Mouse (Mus musculus) embryo, embryonic 10.5 days (tissue): ENCODE results near the gene Synpo2.

Experiments used
- DNase-seq: peaks from one replicate; pipeline ENCODE4 v3.0.0-alpha.2; 2015; ENCODE audit warnings: low spot score

Gene Synpo2

GRCm38 (mm10) chr3:123164183-123164582, 71.8 kb downstream of the Synpo2 start:
- DNase-seq, result no peak

GRCm38 (mm10) chr3:123163192-123163523, 72.8 kb downstream of the Synpo2 start:
- DNase-seq, result no peak

DNA sequence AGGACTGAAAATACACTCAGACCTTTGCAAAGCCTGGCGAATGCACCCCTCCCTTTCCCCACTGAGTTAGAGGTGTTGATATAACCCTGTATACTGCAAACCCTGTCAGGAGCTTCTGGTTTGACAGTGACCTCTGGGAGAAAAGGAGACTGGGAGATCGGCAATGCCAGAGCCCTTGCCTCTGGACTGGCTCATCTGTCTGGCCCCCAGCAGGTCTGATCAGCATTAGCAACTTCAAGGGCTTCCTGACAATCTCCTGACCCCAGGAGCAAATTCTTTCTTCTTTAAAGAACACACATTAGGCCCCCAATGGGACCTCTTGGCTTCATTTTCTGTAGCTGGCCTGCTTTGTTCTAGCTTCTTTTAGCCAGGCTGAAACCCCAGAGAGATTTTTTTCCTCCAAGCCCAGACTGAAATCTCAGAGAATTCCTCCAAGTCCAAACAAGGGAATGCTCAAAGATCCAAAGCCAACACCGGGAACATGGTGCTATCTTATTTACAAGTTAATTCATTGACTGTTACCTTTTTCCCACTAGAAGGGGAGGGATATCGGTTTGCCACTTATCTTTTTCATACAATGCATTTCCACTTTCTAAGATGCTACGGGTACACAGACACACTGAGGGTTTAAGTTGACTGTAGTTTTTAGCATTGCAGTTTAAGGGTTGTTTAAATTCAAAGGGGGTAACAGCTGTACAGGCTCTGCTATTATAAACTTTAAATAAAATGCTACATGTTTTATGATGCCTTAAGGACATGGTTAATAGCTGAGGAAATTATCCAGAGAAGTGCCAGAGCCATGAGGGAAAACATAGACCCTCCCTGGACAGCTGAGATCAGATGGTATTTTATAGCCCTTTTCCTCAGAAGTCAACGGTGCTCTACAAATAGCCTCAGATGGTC, 73.4 kb downstream of the Synpo2 start:
- DNase-seq, result peak; percentile 60

DNA sequence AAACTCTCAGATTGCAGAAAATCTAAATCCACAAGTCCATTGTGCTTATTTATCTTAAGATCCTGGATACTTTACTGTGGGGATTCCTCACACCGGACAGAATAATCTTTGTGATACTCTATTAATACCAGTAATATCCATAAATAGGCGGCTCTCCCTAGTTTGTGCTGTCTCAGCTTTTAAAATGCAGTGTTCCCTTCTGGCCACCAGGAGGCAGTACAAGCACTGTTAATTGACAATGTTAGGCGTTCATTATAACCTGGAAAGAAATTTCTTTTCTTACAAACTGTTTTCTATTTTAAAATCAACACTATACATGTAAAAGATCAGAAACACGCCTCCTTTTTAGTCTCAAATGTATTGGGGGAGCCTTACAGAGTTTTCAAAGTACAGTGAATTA, 75.2 kb downstream of the Synpo2 start:
- peak; percentile 79 for DNase-seq

DNA sequence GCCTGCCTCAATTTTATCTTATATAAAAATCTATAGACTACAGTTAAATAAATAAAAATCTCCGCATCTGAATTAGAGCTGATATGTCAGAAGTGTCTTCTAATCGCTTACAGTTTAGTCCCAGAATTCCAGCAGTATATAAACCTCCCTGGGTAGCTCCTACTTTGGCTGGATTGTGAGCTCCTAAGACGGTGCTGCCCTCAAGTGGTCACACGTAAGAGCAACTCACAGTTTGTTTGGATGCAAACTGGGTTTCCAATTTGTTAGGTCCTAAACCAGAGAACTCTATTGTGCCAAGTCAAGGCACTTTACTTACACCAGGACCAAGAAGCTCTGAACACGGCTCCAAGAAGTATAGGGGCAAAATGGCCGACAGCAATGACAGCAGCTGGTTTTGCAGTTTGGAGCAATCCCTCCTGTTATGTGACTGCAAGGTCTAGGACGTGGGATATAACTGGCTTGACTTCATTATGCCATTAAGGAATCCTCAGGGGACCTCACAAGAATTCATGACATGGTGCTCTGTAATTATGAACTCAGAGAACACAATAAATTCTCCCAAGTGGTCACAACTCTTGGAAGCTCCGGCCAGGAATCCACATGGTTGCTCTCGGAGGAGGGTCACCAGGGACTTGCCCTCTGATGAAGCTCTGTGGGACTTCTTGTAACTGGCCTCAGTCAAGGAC, 76.7 kb downstream of the Synpo2 start:
- DNase-seq, result peak; percentile 80

DNA sequence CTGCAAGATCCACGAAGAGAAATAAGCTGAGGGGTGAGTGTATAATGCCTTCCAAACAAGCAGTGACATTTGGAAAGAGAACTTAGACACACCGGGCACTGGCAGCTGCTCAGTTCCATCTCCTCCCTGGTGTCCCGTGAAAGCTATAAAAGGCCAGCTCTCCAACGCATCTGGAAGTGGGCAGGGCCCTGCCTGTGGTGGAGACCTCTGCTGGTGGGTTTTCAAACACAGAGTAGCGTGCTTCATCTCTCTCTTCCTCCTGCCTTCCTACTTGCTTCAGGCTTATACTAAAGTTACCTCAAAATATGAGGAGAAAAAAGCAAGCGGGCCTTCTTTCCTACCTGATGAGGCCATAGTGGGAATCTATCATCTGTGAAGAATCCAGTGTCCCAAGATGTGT, 77.4 kb downstream of the Synpo2 start:
- peak; percentile 49 for DNase-seq

DNA sequence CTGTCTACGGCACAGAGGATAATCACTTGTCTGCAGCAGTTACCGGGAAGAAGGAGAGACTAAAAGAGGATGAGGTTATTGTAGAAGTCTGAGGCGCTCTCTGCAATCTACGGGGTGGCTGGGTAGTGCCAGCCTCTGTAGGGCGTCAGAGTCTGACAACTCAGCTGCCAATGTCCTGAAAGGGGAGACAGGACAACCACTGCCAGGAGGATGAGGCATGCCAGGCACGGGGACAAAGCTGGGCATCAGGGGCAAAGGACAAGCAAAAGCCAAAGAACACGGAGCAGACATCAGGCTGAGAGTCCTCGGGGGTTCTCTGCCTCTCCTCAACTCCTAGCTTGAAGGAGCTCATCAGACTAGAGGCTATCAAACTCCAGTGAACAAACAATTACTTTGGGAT, 82.6 kb downstream of the Synpo2 start:
- no peak for DNase-seq

DNA sequence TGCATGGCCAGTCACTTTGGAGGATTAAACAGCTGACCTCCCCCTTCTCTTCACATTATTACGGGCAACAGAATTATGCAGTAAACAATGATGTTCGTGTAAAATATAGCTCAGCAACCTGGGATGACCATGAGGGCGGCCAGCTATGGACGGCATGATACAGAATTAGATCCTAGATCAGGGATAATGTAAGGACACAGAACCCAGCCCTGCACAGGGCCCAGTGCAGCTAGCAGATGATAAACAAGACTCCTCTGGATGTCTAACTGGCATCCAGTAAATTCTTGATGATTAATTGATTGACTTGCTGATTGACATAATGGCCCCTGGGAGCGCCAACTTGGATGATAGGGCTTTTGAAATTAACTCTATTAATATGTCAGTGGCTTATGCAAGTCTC, 83.0 kb downstream of the Synpo2 start:
- DNase-seq, result no peak

DNA sequence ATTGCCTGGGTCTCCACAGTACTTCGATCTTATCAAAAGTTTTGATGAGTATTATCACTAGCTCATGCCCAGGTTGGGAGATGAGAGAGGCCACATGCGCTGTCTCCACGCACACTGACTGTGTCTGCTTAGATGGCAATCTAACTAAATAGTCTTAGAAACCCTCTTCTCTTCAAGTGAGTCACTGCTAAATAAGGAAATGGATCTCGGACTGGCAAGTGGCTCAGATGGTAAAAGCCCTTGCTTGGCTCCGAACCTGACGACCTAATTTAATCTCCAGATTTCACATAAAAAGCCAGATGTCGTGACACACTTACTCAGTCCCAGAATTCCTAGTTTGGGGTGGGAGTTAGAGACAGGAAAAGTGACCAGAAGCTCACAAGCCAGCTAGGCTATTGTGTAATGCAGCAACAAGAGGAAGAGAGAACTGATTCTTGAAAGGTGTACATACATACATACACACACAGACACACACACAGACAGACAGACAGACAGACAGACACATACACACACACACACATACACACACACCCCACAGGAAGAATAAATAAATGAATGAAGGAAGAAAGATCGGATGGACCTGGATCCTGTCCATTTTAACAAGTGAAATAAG, 85.3 kb downstream of the Synpo2 start:
- DNase-seq, result no peak

DNA sequence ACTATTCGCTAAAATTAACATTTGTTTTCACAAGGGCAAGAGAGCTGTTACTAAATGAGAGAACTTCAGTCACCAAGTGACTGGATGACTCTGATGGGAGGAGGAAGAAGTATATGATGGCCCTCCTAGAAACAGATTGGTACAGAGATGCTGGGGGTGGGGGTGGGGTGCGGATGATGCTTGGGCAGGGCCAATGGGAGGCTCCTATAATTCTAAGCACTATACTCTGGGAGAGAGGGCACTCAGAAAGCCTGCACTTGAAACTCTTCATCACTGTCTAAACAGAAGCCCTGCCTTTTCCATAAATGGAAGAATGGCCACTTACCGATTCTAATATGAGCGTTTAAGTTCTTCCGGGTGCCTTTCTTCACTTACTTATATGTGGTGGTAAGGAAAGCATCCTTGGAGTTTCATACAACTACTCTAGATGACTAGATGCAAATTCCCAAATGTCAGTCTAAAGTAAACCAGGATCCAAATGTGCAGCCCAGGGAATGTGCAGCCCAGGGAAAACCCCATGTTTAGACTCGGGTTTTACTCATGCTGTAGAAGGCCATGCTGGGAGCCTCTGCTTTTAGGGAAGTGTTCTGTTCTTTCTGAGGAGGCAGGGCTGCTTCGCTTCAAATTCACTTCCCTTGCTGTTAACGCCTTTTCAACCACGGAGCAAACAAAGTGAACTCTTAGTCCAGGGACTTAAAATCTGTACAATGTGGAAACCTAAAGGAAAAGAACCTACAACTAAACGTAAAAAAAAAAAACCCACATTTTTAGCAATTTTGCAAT, 86.4 kb downstream of the Synpo2 start:
- DNase-seq, result no peak

DNA sequence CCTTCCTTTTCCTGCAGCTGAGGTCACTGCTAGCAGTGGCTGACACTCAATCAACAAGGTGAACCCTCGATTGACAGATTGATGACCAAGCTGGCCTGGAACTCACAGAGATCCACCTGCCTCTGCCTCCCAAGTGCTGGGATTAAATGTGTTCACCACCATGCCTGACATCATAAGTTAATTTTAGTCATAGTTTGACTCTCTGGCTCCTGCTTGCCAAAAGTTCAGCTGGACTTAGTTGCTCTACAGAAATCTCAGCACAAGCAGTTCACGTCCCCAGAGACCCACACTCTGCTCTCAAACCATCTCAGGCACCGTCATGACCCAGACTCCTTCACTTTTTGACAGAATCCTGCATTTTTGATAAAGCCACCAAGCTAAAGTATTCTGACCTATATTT, 87.3 kb downstream of the Synpo2 start:
- no peak for DNase-seq

DNA sequence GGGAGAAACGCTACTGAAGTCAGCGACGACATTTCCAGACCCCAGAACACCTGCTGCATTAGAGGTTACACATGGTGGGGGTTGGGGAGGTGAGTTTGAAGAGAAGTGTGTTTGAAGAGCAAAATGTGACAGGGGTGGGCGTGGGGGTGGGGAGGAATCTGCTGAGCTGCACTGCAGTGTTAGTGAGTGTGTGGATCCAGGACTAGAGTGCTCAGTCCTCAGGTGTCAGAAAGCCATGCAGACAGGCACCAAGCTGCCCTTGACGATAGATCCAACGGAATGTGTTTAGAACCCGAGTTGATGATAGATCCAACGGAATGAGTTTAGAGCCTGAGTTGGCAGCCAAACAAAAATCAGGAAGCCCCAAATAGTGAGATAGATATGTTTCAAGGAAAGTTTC, 89.4 kb downstream of the Synpo2 start:
- no peak for DNase-seq

DNA sequence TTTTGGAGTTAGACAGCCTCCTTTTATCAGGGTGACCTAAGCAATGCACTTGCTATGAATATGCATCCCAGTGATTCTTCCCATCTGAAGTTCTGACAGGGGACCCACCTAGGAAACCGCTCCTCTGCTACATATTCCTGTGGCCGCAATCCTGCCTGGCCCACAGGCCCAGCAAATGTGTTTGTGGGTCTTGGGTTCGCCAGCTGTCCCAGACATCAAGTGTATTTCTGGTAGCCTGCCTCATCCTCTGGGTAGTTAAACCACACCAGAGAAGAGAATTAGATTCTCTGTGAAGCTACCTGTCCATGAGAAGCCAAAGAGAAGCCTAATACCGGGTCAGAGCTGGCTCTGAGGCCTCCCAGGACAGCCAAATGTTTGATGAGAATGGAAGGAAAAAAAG, 90.0 kb downstream of the Synpo2 start:
- DNase-seq, result no peak

- no peak for DNase-seq
Measured at GRCm38 (mm10) chr3:123143412-123143811, 92.5 kb downstream of the Synpo2 start.

DNA sequence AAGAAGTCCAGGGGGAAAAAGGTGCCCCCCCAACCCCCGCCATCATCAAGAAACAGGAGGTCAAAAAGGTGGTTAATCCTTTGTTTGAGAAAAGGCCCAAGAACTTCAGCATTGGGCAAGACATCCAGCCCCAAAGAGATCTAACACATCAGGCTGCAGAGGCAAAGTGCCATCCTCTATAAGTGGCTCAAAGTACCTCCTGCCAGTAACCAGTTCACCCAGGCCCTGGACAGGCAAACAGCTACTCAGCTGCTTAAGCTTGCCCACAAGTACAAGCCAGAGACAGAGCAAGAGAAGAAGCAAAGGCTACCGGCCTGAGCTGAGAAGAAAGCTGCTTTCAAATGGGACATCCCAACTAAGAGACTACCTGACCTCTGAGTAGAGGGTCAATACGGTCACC, 93.7 kb downstream of the Synpo2 start:
- DNase-seq, result no peak

- DNase-seq, result no peak
Measured at GRCm38 (mm10) chr3:123141069-123141468, 94.9 kb downstream of the Synpo2 start.

DNA sequence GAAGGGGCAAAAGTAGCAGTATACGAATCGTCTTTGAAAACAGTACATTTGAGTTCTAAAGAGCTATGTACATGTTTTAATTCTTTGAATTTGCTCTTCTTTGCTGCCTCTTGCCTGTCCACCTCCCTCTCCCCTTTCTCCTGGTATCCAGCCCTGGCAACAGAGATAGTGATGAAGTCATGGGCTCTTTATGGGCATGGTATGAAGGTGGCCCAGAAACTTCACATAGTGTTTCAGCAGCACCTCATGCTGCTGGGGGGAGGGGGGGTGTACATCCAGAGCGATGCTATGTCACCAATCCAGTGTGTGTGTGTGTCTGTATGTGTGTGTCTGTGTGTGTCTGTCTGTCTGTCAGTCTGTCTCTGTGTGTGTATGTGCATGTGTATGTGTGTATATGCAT, 95.8 kb downstream of the Synpo2 start:
- DNase-seq, result no peak

- no peak for DNase-seq
Measured at GRCm38 (mm10) chr3:123139619-123140018, 96.3 kb downstream of the Synpo2 start.

GRCm38 (mm10) chr3:123138274-123139003, 97.5 kb downstream of the Synpo2 start:
- DNase-seq, result no peak

DNA sequence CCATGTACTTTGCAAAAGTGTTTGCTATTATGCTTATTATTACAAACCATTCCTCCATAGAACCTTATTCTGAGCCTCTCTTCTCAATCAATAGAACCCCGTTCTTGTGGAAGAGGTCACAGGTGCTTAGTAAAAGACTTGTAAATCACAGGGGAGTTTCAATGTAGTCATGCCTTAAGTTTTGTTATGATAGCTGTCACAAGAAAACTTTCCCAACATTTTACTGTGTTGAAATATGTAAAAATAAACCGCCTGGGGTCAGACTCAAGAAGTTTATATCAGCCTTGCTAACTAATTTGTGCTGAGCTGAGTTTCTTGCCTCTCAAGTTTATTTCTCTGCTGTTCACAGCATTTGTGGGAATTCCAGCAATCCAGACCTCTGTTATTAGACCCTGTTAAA, 103.8 kb downstream of the Synpo2 start:
- no peak for DNase-seq

- no peak for DNase-seq
Measured at GRCm38 (mm10) chr3:123131151-123131756, 104.7 kb downstream of the Synpo2 start.
